Mouse (Mus musculus) hindbrain, embryonic 14.5 days (tissue): ENCODE data around the gene Pnpla2. TPM values are rescaled to one million over a fixed set of nuclear protein-coding genes. Genes with fewer than 3 reads are reported as not detected.

Source experiments
- ATAC-seq: fragments of 200-750 bp; cut with Nextera tagmentation; 2 replicates; pipeline ENCODE4 v1.8.0; 2017; ENCODE audit warnings: moderate number of reproducible peaks, mild to moderate bottlenecking, moderate TSS enrichment, moderate library complexity; ENCODE audit not compliant: low FRiP score
- DNase-seq: peaks from one replicate; pipeline ENCODE4 v3.0.0-alpha.2; 2015; ENCODE audit warnings: low spot score
- H3K27ac ChIP-seq: fragments of 300-500 bp; sonication (generic); 2 replicates; pipeline ENCODE4 v1.5.1; 2014; ENCODE audit warnings: mild to moderate bottlenecking, moderate library complexity
- H3K27me3 ChIP-seq: fragments of 300-500 bp; sonication (generic); 2 replicates; pipeline ENCODE4 v1.6.1; 2014; ENCODE audit warnings: mild to moderate bottlenecking, low read length, mixed read lengths; ENCODE audit not compliant: control insufficient read depth, insufficient read depth
- H3K36me3 ChIP-seq: fragments of 300-500 bp; sonication (generic); replicated peaks from 2 replicates; pipeline ENCODE4 v1.6.1; 2014; ENCODE audit not compliant: control insufficient read depth, insufficient read depth
- H3K4me1 ChIP-seq: fragments of 300-500 bp; sonication (generic); replicated peaks from 2 replicates; pipeline ENCODE4 v1.6.1; 2014; ENCODE audit warnings: antibody characterized with exemption, low read length, mixed read lengths; ENCODE audit not compliant: control insufficient read depth, insufficient read depth
- H3K4me2 ChIP-seq: fragments of 300-500 bp; sonication (generic); replicated peaks from 2 replicates; pipeline ENCODE4 v1.6.1; 2014; ENCODE audit warnings: mild to moderate bottlenecking, moderate library complexity
- H3K4me3 ChIP-seq: fragments of 300-500 bp; sonication (generic); replicated peaks from 2 replicates; pipeline ENCODE4 v1.5.1; 2014; ENCODE audit warnings: mild to moderate bottlenecking, low read length
- H3K9ac ChIP-seq: fragments of 300-500 bp; sonication (generic); 2 replicates; pipeline ENCODE4 v1.6.1; 2014
- H3K9me3 ChIP-seq: fragments of 300-500 bp; sonication (generic); 2 replicates; pipeline ENCODE4 v1.6.1; 2016; ENCODE audit warnings: low read length; ENCODE audit not compliant: control insufficient read depth
- WGBS: fragments of 180-500 bp; shearing (Covaris S2); extraction: QIAGEN DNeasy Blood & Tissue Kit; methylation state at CpG from one replicate; pipeline ENCODE4 v1.1.7; 2014; 5-methylcytosine and 5-hydroxymethylcytosine counted together
- polyA plus RNA-seq: library from polyadenylated mRNA; unstranded; fragments of >200 nt; fragmentation: Nextera tagmentation; extraction: Ambion mirVana; gene quantifications from 2 replicates; pipeline ENCODE4 v1.2.1, GENCODE M21; 2014

Pnpla2 gene
- polyA plus RNA-seq, 1 experiment from 2014 or later = 15.3 TPM

GRCm38 (mm10) chr7:141463824-141464602 lies 9.0 kb downstream of the Pnpla2 start:
- H3K36me3 ChIP-seq = peaks cover 10% of the 10 kb centered on the region
- no peak overlapping the region for H3K9ac ChIP-seq
- H3K27me3 ChIP-seq = peaks cover 75% of the 10 kb centered on the region
- WGBS = 16% methylated on average over 12 of the region's 12 CpGs
- H3K4me2 ChIP-seq = peak overlapping the region; percentile 36; the same call in 1 of the 2 replicates
- peaks cover 18% of the 10 kb centered on the region for H3K4me1 ChIP-seq
- H3K9me3 ChIP-seq = no peaks in the 10 kb centered on the region
- H3K4me3 ChIP-seq = no peak overlapping the region
- no peak for ATAC-seq
- no peak overlapping the region for H3K27ac ChIP-seq
- no peak for DNase-seq

GRCm38 (mm10) chr7:141464603-141465201 lies 9.7 kb downstream of the Pnpla2 start:
- H3K4me3 ChIP-seq = peak overlapping the region; percentile 12
- DNase-seq (no peak), ATAC-seq (no peak)
- H3K9me3 ChIP-seq = no peaks in the 10 kb centered on the region
- H3K36me3 ChIP-seq = peaks cover 3% of the 10 kb centered on the region
- H3K4me1 ChIP-seq = peaks cover 25% of the 10 kb centered on the region
- H3K27ac ChIP-seq = no peak overlapping the region
- no peak overlapping the region; the same call in 1 of the 2 replicates for H3K9ac ChIP-seq
- H3K27me3 ChIP-seq = peaks cover 72% of the 10 kb centered on the region
- WGBS = 4% methylated on average over 38 of the region's 38 CpGs
- peak overlapping the region; percentile 36 for H3K4me2 ChIP-seq

- peaks cover 8% of the 10 kb centered on the region for H3K36me3 ChIP-seq
- 0 out of 2 replicates have a peak overlapping the region, but pooled peaks have one; percentile 12 for H3K4me3 ChIP-seq
- peaks cover 65% of the 10 kb centered on the region for H3K27me3 ChIP-seq
- no peak for ATAC-seq
- H3K4me1 ChIP-seq = peaks cover 30% of the 10 kb centered on the region
- DNase-seq = no peak
- H3K9me3 ChIP-seq = no peaks in the 10 kb centered on the region
- no peak overlapping the region; the same call in 1 of the 2 replicates for H3K9ac ChIP-seq
- H3K27ac ChIP-seq = no peak overlapping the region
- no peak overlapping the region for H3K4me2 ChIP-seq
- WGBS = 47% methylated on average over 7 of the region's 10 CpGs
Observed at GRCm38 (mm10) chr7:141465388-141466044, 10.5 kb downstream of the Pnpla2 start.

- H3K27ac ChIP-seq = no peak overlapping the region
- WGBS = 87% methylated on average over 7 of the region's 7 CpGs
- no peak overlapping the region for H3K4me3 ChIP-seq
- no peak overlapping the region for H3K9ac ChIP-seq
- H3K9me3 ChIP-seq = no peaks in the 10 kb centered on the region
- H3K4me1 ChIP-seq = peaks cover 30% of the 10 kb centered on the region
- no peak for ATAC-seq
- DNase-seq = no peak
- H3K4me2 ChIP-seq = no peak overlapping the region
- H3K36me3 ChIP-seq = peaks cover 13% of the 10 kb centered on the region
- peaks cover 60% of the 10 kb centered on the region for H3K27me3 ChIP-seq
Observed at GRCm38 (mm10) chr7:141466045-141466394, 11.0 kb downstream of the Pnpla2 start.

DNA sequence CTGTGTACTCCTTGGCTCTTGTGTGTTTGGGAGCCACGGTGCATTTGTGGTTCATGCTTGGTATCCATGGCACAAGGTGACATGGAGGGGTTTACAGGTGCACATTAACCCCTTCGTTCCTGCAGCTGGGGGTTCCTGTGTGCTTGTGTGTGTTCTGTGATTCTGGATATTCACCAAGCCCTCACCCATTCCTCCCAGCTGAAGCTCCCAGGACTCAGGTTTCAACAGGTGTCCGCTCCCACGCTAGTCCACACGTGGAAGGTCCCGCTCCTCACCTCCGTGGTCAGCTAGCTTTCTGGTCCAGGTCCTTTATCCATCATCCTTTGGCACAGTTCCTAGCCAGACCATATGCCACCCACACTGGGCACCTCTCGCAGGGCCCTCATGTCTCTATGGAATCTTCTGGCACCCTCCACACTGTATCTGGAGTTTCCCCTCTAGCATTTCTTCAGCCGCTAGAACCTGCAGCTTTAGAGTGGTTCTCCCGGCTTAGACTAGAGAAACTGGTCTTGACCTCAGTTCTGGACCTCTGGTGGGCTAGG lies 11.7 kb downstream of the Pnpla2 start:
- H3K9me3 ChIP-seq = no peaks in the 10 kb centered on the region
- ATAC-seq (no peak), DNase-seq (no peak)
- peak overlapping the region; percentile 35 for H3K4me3 ChIP-seq
- peaks cover 53% of the 10 kb centered on the region for H3K27me3 ChIP-seq
- no peak overlapping the region for H3K27ac ChIP-seq
- H3K36me3 ChIP-seq = peaks cover 20% of the 10 kb centered on the region
- peak overlapping the region; percentile 74; the same call in 1 of the 2 replicates for H3K9ac ChIP-seq
- H3K4me2 ChIP-seq = peak overlapping the region; percentile 71
- 59% methylated on average over 10 of the region's 10 CpGs for WGBS
- peaks cover 30% of the 10 kb centered on the region for H3K4me1 ChIP-seq

- Histone ChIP-seq H3K9me3 (no peaks in the 10 kb centered on the region), H3K4me1 (peaks cover 30% of the 10 kb centered on the region), H3K27me3 (peaks cover 46% of the 10 kb centered on the region), H3K4me2 (peak within 1 kb of the TSS; percentile 71), H3K36me3 (peaks cover 26% of the 10 kb centered on the region), H3K9ac (peak within 1 kb of the TSS; percentile 74), H3K27ac (peak within 1 kb of the TSS; percentile 89), H3K4me3 (peak within 1 kb of the TSS; percentile 35)
- ATAC-seq (peak; percentile 62), DNase-seq (peak; percentile 63)
- under 1% methylated on average over 52 of the region's 52 CpGs for WGBS
Observed at GRCm38 (mm10) chr7:141467230-141468030, 12.4 kb downstream of the Pnpla2 start, which contains the start of gene Cd151. Gene Cd151 (plus strand): TSS chr7:141467392.

DNA sequence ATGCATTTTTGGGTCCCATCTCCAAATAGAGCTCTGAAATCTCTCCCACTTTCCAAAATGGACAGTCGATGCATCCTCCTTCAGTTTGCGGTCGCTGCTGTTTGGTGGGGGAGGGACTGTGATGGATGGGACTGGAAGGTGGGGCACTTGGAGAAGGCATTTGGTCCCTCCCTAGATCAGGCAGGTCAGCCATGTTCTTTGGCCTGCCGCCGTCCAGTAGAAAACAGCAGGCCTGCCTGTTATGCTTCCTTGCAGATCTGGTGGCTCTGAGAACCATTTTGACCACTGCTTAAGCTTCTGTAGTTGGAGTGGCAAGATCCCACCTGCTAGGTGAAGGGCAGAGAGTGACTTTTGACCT lies 13.1 kb downstream of the Pnpla2 start:
- Histone ChIP-seq H3K4me1 (peaks cover 30% of the 10 kb centered on the region), H3K4me3 (peak overlapping the region; percentile 35), H3K4me2 (peak overlapping the region; percentile 71), H3K27me3 (peaks cover 38% of the 10 kb centered on the region), H3K9ac (peak overlapping the region; percentile 74), H3K27ac (peak overlapping the region; percentile 89), H3K36me3 (peaks cover 31% of the 10 kb centered on the region), H3K9me3 (no peaks in the 10 kb centered on the region)
- no peak for DNase-seq
- 6% methylated on average over 5 of the region's 5 CpGs for WGBS
- ATAC-seq = no peak

GRCm38 (mm10) chr7:141468522-141469211 lies 13.7 kb downstream of the Pnpla2 start:
- peaks cover 33% of the 10 kb centered on the region for H3K27me3 ChIP-seq
- peak overlapping the region; percentile 74 for H3K9ac ChIP-seq
- 16% methylated on average over 8 of the region's 8 CpGs for WGBS
- peak overlapping the region; percentile 35 for H3K4me3 ChIP-seq
- H3K9me3 ChIP-seq = no peaks in the 10 kb centered on the region
- peaks cover 31% of the 10 kb centered on the region for H3K36me3 ChIP-seq
- peak overlapping the region; percentile 89 for H3K27ac ChIP-seq
- peak; percentile 83 for ATAC-seq
- H3K4me2 ChIP-seq = peak overlapping the region; percentile 71
- peaks cover 33% of the 10 kb centered on the region for H3K4me1 ChIP-seq
- peak; percentile 69 for DNase-seq
